Mouse (Mus musculus) liver, embryonic 11.5 days (tissue): ENCODE results near the gene Fxr1. TPM values are rescaled to one million over a fixed set of nuclear protein-coding genes. Genes with fewer than 3 reads are reported as not detected.
"Not testable (repeated sequence)": the region's sequence is repeated elsewhere in the genome, so short reads cannot be mapped to it uniquely, and the experiment has no call there.

Experiments used
- ATAC-seq: fragments of 200-750 bp; cut with Nextera tagmentation; replicated peaks from 2 replicates; pipeline ENCODE4 v1.8.0; 2017; ENCODE audit warnings: moderate number of reproducible peaks, mild to moderate bottlenecking, moderate TSS enrichment, moderate library complexity; ENCODE audit not compliant: low FRiP score
- DNase-seq: peaks from one replicate; pipeline ENCODE4 v3.0.0-alpha.2; 2017; ENCODE audit warnings: low spot score
- H3K27ac ChIP-seq: fragments of 300-500 bp; sonication (generic); 2 replicates; pipeline ENCODE4 v1.5.1; 2014; ENCODE audit warnings: mild to moderate bottlenecking, low read depth, low read length, control low read depth
- H3K27me3 ChIP-seq: fragments of 300-500 bp; sonication (generic); replicated peaks from 2 replicates; pipeline ENCODE4 v1.6.1; 2014; ENCODE audit warnings: low read length, mixed read lengths; ENCODE audit not compliant: control insufficient read depth, insufficient read depth
- H3K36me3 ChIP-seq: fragments of 300-500 bp; sonication (generic); 2 replicates; pipeline ENCODE4 v1.6.1; 2014; ENCODE audit warnings: mild to moderate bottlenecking, low read length, moderate library complexity, mixed read lengths; ENCODE audit not compliant: control insufficient read depth, insufficient read depth
- H3K4me1 ChIP-seq: fragments of 300-500 bp; sonication (generic); replicated peaks from 2 replicates; pipeline ENCODE4 v1.6.1; 2014; ENCODE audit warnings: low read length, mixed read lengths; ENCODE audit not compliant: control insufficient read depth, insufficient read depth
- H3K4me2 ChIP-seq: fragments of 300-500 bp; sonication (generic); 2 replicates; pipeline ENCODE4 v1.6.1; 2014; ENCODE audit warnings: mild to moderate bottlenecking, control low read depth, moderate library complexity
- H3K4me3 ChIP-seq: fragments of 300-500 bp; sonication (generic); 2 replicates; pipeline ENCODE4 v1.5.1; 2014; ENCODE audit warnings: low read depth, low read length, control low read depth
- H3K9ac ChIP-seq: fragments of 300-500 bp; sonication (generic); 2 replicates; pipeline ENCODE4 v1.6.1; 2014; ENCODE audit warnings: low read depth, low read length, control low read depth
- H3K9me3 ChIP-seq: fragments of 300-500 bp; sonication (generic); 2 replicates; pipeline ENCODE4 v1.6.1; 2016; ENCODE audit warnings: low read length, inconsistent platforms, mixed read lengths; ENCODE audit not compliant: control insufficient read depth
- WGBS: fragments of 180-500 bp; shearing (Covaris S2); extraction: QIAGEN DNeasy Blood & Tissue Kit; methylation state at CpG from one replicate; pipeline ENCODE4 v1.1.7; 2014; 5-methylcytosine and 5-hydroxymethylcytosine counted together
- polyA plus RNA-seq: library from polyadenylated mRNA; unstranded; fragments of >200 nt; fragmentation: Nextera tagmentation; extraction: Ambion mirVana; gene quantifications from 2 replicates; pipeline ENCODE4 v1.2.1, GENCODE M21; 2014

Fxr1 gene
- polyA plus RNA-seq: 67.9 and 71.4 TPM in 2 replicates

DNA sequence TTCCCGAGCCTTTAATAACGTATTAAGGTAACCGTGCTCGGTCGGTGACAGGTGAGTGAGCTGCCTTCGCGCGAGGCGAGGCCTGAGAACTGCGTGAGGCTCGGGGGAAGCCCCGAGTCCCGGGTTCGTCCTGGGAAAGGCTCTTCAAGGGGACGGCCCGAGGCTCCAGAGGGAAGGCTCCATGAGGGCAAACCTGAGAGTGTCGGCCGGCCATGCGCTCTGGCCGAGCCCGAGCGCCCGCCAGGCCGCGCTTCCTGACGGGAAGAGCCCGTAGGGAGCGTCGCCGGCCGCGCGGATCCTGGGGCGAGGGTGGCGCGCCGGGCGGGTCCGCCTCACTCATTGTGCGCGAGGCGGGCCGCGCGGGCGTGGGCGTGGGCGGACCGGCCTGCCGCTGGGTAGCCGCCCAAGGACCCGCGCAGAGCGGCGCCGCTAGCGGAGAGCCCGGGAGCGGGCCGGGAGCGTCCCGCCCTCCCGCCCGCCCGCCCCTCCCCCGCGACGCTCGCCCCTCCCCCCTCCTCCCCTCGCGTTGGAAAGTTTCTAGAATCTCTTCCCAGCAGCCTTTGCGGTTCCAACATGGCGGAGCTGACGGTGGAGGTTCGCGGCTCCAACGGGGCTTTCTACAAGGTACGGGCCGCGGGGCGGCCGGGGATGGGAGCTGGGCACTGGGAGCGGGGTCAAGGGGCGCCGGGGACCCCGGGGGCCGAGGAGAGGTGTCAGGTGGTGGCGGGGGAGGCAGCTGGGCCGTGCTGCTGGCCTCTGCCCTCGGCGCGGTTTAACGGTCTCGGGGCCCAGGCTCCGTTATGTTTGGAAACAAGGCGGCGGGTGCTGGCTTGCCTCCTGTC lies at the start of gene Fxr1:
Fxr1 (plus strand) TSS at position 404 of the 842 bp plus-strand sequence.
- Histone ChIP-seq H3K4me1 (peaks cover 7% of the 10 kb centered on the region), H3K27me3 (no peaks in the 10 kb centered on the region), H3K36me3 (no peaks in the 10 kb centered on the region), H3K27ac (peak within 1 kb of the TSS; percentile 93), H3K9me3 (no peaks in the 10 kb centered on the region), H3K4me2 (peak within 1 kb of the TSS; percentile 83), H3K4me3 (peak within 1 kb of the TSS; percentile 97), H3K9ac (peak within 1 kb of the TSS; percentile 100)
- WGBS: under 1% methylated on average over 89 of the region's 97 CpGs
- DNase-seq: peak; percentile 78
- peak; percentile 98 for ATAC-seq

DNA sequence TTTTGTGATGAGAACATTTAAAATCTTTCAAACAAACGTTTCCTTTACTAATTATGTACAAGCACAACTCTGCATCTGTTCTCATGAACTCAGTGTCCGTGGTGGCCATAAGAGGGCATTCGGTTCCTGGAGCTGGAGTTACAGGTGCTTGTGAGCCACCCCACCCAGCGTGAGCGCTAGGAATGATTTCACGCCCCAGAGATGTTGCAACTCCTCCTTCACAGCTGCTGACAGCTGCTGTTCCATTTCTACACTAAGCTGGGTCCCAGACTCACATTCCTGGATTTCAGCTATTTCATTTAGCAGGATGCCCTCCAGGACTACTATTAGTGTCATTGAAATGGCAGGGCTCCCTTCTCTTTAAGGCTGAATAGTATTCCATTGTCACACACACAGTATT lies 40.3 kb upstream of the Fxr1 start:
- Histone ChIP-seq H3K4me3 (no peak overlapping the region), H3K4me2 (no peak overlapping the region), H3K36me3 (no peaks in the 10 kb centered on the region), H3K27ac (no peak overlapping the region), H3K9ac (no peak overlapping the region), H3K4me1 (no peaks in the 10 kb centered on the region), H3K27me3 (no peaks in the 10 kb centered on the region), H3K9me3 (no peaks in the 10 kb centered on the region)
- DNase-seq: no peak
- 71% methylated on average over 6 of the region's 6 CpGs for WGBS
- ATAC-seq: no peak

DNA sequence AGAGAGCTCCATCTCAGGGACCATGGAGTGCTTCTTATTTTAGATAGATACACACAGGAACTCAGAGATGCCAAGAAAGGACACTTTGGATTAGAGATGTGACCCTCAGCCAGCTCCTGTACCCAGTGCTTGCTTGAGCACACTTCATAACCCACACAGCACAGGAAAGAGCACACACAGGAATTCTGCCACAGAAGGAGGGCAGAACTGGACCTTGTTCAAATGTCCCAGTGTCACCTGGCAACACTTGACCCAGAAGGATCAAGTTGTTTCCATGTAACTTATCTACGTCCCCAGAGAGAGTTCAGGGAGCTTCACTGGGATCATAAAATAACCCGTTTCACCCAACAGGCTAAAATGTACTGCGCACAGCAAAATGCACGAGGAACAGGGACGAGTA lies 37.0 kb upstream of the Fxr1 start:
- Histone ChIP-seq H3K4me2 (no peak overlapping the region), H3K27me3 (no peaks in the 10 kb centered on the region), H3K9me3 (no peaks in the 10 kb centered on the region), H3K36me3 (no peaks in the 10 kb centered on the region), H3K4me1 (no peaks in the 10 kb centered on the region), H3K4me3 (no peak overlapping the region), H3K9ac (no peak overlapping the region), H3K27ac (no peak overlapping the region)
- DNase-seq: no peak
- ATAC-seq: no peak
- 82% methylated on average over 5 of the region's 5 CpGs for WGBS

DNA sequence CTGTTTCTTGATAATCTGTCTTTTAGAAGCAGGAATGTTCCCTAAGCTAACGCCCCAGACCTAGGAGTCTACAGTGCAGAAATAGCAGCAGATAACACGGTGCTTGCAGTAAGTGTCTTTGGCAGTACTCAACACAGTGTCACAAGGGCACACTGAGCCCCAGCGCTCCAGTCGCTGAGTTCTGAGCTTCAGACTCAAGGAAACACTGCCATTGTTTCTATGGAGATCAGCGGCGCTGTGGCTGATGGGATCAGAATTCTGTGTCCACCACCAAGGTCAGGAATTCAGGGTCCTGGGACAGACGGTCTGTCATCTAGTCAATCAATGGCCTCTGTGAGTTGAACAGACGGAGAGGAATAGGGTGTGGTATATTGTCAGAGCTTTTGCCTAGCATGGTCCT lies 30.4 kb upstream of the Fxr1 start:
- no peak overlapping the region for H3K27ac ChIP-seq
- no peaks in the 10 kb centered on the region for H3K27me3 ChIP-seq
- WGBS: 73% methylated on average over 8 of the region's 8 CpGs
- H3K4me1 ChIP-seq: no peaks in the 10 kb centered on the region
- no peak overlapping the region for H3K4me3 ChIP-seq
- ATAC-seq: no peak
- no peaks in the 10 kb centered on the region for H3K9me3 ChIP-seq
- H3K36me3 ChIP-seq: no peaks in the 10 kb centered on the region
- no peak for DNase-seq
- H3K4me2 ChIP-seq: no peak overlapping the region
- no peak overlapping the region for H3K9ac ChIP-seq

DNA sequence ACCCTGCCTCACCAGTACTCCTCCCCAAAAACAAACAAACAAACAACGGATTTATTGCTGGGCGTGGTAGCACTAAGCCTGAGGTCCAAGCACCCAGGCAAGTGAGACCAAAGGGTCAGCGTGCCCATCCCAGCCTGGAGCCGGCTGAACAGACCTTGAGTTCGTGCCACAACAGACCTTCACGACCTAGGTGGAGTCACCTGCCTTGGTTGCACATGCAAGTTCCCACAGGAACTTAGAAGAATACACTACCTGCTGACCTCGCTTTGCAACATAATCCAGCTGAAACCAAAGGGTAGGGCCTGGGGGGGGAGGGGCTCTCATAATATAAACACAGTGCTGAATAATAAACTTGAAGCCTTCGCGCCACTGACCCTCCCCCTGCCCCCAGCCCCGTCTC lies 29.3 kb upstream of the Fxr1 start:
- Histone ChIP-seq H3K27me3 (no peaks in the 10 kb centered on the region), H3K4me1 (no peaks in the 10 kb centered on the region), H3K4me2 (no peak overlapping the region), H3K9ac (no peak overlapping the region), H3K27ac (no peak overlapping the region), H3K9me3 (no peaks in the 10 kb centered on the region), H3K36me3 (no peaks in the 10 kb centered on the region), H3K4me3 (no peak overlapping the region)
- DNase-seq (no peak), ATAC-seq (no peak)
- 71% methylated on average over 10 of the region's 10 CpGs for WGBS

DNA sequence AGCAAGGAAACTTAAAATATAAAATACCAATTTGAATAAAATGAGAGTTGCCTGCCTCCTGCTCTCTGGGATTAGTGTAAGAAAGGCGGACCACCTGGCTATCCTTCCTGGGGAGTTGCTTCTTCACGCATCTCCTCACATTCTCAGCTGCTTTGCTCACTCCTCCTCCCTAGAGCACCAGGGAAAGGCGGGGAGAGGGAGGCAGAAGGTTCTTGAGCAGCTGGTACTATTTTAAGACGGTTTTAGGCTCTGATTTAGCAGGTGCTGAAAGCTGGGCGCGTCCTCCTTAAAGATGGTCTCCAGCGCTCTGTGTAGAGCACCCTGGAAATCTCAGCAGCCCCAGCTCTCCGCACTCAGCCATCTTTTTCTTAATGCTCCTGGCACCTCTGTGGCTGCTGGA lies 28.8 kb upstream of the Fxr1 start:
- DNase-seq: no peak
- Histone ChIP-seq H3K4me2 (no peak overlapping the region), H3K4me3 (no peak overlapping the region), H3K9ac (no peak overlapping the region), H3K36me3 (no peaks in the 10 kb centered on the region), H3K9me3 (no peaks in the 10 kb centered on the region), H3K4me1 (no peaks in the 10 kb centered on the region), H3K27me3 (no peaks in the 10 kb centered on the region), H3K27ac (no peak overlapping the region)
- ATAC-seq: no peak
- WGBS: 59% methylated on average over 8 of the region's 8 CpGs

DNA sequence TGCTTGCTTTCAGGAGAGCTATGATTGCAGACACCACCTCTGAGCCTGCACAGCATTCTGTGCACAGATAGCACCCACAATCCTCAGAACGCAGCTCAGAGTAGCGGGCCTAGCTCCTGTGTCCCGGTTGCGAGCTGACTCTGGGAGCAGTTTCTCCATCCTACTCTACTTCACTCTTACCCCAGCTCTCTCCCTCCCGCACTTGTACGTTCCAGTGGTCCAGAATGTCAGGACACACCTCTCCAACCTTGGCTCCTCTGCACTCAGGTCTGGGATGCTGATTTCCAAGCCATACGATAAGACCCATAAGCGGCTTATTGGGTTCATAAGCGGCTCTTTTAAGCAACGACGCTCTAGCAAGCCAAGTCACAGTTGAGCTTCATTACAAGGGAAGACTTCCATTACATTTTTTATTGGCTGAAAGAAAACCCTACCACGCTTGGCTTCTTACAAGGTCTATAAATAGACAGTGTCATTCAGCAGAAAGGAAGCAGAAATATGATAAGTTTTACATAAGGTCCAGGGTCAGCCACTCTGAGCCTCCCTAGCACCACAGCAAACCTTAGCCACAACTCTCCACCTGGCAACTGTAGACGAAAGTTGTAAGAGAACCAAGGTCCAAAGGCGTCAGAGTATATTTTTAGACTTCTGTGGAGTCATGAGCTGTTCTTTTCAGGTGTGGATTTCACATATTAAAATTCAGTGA lies 26.2 kb upstream of the Fxr1 start:
- Histone ChIP-seq H3K36me3 (no peaks in the 10 kb centered on the region), H3K4me3 (no peak overlapping the region), H3K9ac (no peak overlapping the region), H3K4me1 (no peaks in the 10 kb centered on the region), H3K27me3 (no peaks in the 10 kb centered on the region), H3K4me2 (no peak overlapping the region), H3K27ac (no peak overlapping the region), H3K9me3 (no peaks in the 10 kb centered on the region)
- no peak for DNase-seq
- ATAC-seq: no peak
- WGBS: 79% methylated on average over 14 of the region's 14 CpGs

DNA sequence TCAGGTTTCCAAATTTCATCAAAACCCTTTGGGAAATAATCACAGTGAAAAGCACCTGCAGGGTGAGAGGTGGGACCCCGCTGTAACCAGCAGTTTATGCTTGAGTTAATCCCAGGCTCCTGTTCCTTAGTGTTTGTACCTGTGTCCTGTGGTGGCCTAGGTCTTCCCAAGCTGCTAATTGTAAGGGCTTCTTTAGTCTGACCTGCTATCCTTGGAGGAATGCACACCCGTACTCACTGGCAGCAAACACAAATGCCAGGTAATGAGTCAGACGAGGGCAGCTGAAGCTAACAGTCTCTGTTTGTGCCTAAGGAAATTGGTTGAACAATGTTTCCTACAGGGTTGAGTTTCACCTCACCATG lies 25.6 kb upstream of the Fxr1 start:
- ATAC-seq: no peak
- no peaks in the 10 kb centered on the region for H3K9me3 ChIP-seq
- DNase-seq: no peak
- WGBS: 71% methylated on average over 3 of the region's 3 CpGs
- H3K9ac ChIP-seq: no peak overlapping the region
- H3K27me3 ChIP-seq: no peaks in the 10 kb centered on the region
- H3K4me3 ChIP-seq: no peak overlapping the region
- no peaks in the 10 kb centered on the region for H3K36me3 ChIP-seq
- no peaks in the 10 kb centered on the region for H3K4me1 ChIP-seq
- H3K4me2 ChIP-seq: no peak overlapping the region
- no peak overlapping the region for H3K27ac ChIP-seq

DNA sequence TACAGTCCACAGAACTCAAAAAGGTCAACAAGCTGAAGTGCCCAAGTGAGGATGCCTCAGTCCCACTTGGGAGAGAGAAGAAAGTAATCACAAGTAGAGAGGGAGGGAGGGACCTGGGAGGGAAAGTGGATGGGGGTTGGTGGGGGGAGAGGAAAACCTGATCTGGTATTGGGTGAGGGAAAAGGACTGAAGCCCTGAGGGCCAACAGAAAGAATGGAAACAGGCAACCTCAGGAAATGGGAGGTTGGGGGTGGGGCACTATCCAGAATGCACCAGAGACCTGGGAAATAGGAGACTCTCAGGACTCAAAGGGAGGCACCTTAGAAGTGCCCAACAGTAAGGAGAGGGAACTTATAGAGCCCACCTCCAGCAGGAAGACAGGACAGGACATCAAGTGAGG lies 18.1 kb upstream of the Fxr1 start:
- not testable (repeated sequence) for H3K9ac ChIP-seq, H3K36me3 ChIP-seq, DNase-seq, H3K27me3 ChIP-seq, H3K9me3 ChIP-seq, ATAC-seq, H3K4me2 ChIP-seq, H3K4me1 ChIP-seq, H3K4me3 ChIP-seq, H3K27ac ChIP-seq
